In the genomic region with DNA sequence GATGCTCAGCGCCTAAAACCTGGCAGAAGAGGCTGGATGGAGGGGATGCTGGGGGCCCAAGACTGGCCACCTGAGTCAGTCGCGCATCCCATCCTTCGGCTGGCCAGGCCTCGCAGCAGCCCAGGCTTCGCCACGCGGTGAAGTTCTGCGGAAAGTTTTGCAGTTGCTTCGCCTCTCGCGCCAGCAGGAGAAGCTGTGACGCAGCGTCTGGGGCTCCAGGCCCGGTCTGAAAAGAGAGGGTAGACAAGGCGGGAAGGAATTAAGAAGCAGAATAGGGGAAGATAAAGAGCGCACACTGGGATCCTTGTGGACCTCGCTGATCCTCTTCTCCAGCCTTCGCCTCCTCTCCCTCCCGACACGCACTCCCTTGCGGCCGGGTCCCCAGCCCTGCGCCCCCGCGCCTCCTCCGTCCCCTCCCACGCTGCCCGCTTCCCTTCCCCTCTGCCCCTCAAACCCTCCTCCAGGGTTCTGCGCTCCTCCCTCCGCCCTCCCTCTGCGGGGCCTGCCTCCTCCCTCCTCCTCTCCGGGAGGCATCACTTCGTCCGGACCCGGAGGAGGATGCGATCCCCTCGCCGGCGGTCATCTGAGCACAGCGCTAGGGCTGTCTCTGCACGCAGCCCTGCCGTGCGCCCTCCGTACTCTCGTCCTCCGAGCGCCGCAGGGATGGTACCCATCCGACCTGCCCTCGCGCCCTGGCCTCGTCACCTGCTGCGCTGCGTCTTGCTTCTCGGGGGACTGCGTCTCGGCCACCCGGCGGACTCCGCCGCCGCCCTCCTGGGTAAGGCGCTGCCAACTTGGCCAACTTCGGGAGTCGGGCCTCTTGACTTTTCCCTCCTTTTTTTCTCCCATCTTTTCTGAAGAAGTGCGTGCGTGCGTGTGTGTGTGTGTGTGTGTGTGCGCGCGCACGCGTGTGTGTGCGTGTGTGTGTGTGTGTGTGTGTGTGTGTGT, we compare ENCODE assay signal across 9 mouse cellular contexts. TPM values are rescaled to one million over a fixed set of nuclear protein-coding genes. Genes with fewer than 3 reads are reported as not detected.
A peak's percentile ranks its signal among the peaks of the same experiment; 100 is the strongest.
DNase-seq lines count a peak whose midpoint lies in the region; ATAC-seq and TF ChIP-seq lines count a peak whose summit lies in the region.
"Had no signal": no experiment of that assay in that cellular context is flagged by ENCODE, and none has a peak within 500 bp of the region (broad histone marks: within the 10 kb centered on the region; RNA-seq: fewer than 3 reads in every experiment).

A gene (plus strand): TSS at position 520 of the 948 bp plus-strand sequence.

- WGBS in forebrain, postnatal 0 days, result under 1% methylated on average over 73 of the region's 75 CpGs
- WGBS in limb, embryonic 14.5 days, result 2% methylated on average over 60 of the region's 75 CpGs
- under 1% methylated on average over 74 of the region's 75 CpGs for WGBS in midbrain, embryonic 14.5 days

- ATAC-seq in frontal cortex, adult (ENCODE audit: low TSS enrichment), result peak; percentile 42; the same call in 1 of the 2 replicates
- ATAC-seq in forebrain, postnatal 0 days, result peak; percentile 77
- peak; percentile 71 for ATAC-seq in limb, embryonic 14.5 days (ENCODE audit: low FRiP score, low read depth)
- ATAC-seq in midbrain, embryonic 14.5 days (ENCODE audit: low FRiP score, low TSS enrichment), result peak; percentile 69

- peak within 1 kb of the TSS; percentile 99 for H3K4me2 ChIP-seq in forebrain, postnatal 0 days (ENCODE audit: low read depth)
- peak within 1 kb of the TSS; percentile 60 for H3K4me2 ChIP-seq in limb, embryonic 14.5 days (replicated peaks; ENCODE audit: low read depth, low read length, severe bottlenecking)
- H3K4me2 ChIP-seq in midbrain, embryonic 14.5 days (ENCODE audit: low read length), result peak within 1 kb of the TSS; percentile 99

- H3K9ac ChIP-seq in forebrain, postnatal 0 days, result peak within 1 kb of the TSS; percentile 43
- peak within 1 kb of the TSS; percentile 93 for H3K9ac ChIP-seq in limb, embryonic 14.5 days (ENCODE audit: low read depth, low read length, severe bottlenecking)
- peak within 1 kb of the TSS; percentile 59 for H3K9ac ChIP-seq in midbrain, embryonic 14.5 days (replicated peaks; ENCODE audit: low read length)

- H3K9me3 ChIP-seq in forebrain, postnatal 0 days (ENCODE audit: low read length), result no peaks in the 10 kb centered on the region
- H3K9me3 ChIP-seq in limb, embryonic 14.5 days (ENCODE audit: control insufficient read depth, low read length), result no peaks in the 10 kb centered on the region
- H3K9me3 ChIP-seq in midbrain, embryonic 14.5 days (ENCODE audit: control insufficient read depth, low read length), result no peaks in the 10 kb centered on the region
- H3K9me3 ChIP-seq: G1E had no signal

- 0 out of 2 replicates have a peak within 1 kb of the TSS, but pooled peaks have one; percentile 4 for H3K27ac ChIP-seq in forebrain, postnatal 0 days (ENCODE audit: low read depth, low read length)
- peak within 1 kb of the TSS; percentile 91 for H3K27ac ChIP-seq in limb, embryonic 14.5 days (replicated peaks; ENCODE audit: low read depth, low read length)
- H3K27ac ChIP-seq in midbrain, embryonic 14.5 days (replicated peaks; ENCODE audit: low read depth, low read length), result 0 out of 2 replicates have a peak within 1 kb of the TSS, but pooled peaks have one; percentile 26

- peaks cover 7% of the 10 kb centered on the region; the same call in 1 of the 2 replicates for H3K36me3 ChIP-seq in forebrain, postnatal 0 days (ENCODE audit: insufficient read depth)
- 0 out of 2 replicates have a peak, but pooled peaks cover 3% of the 10 kb centered on the region for H3K36me3 ChIP-seq in limb, embryonic 14.5 days (ENCODE audit: control insufficient read depth, insufficient read depth, low read length)
- 0 out of 2 replicates have a peak, but pooled peaks cover 4% of the 10 kb centered on the region for H3K36me3 ChIP-seq in midbrain, embryonic 14.5 days (ENCODE audit: control insufficient read depth, insufficient read depth, low read length)

- DNase-seq in frontal cortex, postnatal 25 days (ENCODE audit: low spot score in 2 of 2), result no peak
- DNase-seq in adrenal gland, postnatal 25 days, result peak; percentile 44
- DNase-seq in forebrain, postnatal 0 days, result peak; percentile 70
- DNase-seq in heart, postnatal 4 days, result peak; percentile 78
- peak; percentile 76 for DNase-seq in limb, embryonic 14.5 days (ENCODE audit: low spot score)
- DNase-seq in midbrain, embryonic 14.5 days, result peak; percentile 73
- peak; percentile 44 to 57 for DNase-seq in urinary bladder, postnatal 36 days (ENCODE audit: low spot score in 2 of 2)

- no peaks in the 10 kb centered on the region for H3K27me3 ChIP-seq in forebrain, postnatal 0 days (ENCODE audit: insufficient read depth, low read length)
- H3K27me3 ChIP-seq in limb, embryonic 14.5 days (ENCODE audit: control insufficient read depth, insufficient read depth, low read length), result no peaks in the 10 kb centered on the region
- peaks cover 5% of the 10 kb centered on the region; the same call in 1 of the 2 replicates for H3K27me3 ChIP-seq in midbrain, embryonic 14.5 days (ENCODE audit: control insufficient read depth, insufficient read depth, low read length)

- TF ChIP-seq CTCF in forebrain, postnatal 0 days (IDR thresholded peaks at IDR 0.05; ENCODE audit: low read depth), result peak; percentile 24; the same call in 1 of the 2 replicates

- no peaks in the 10 kb centered on the region for H3K4me1 ChIP-seq in forebrain, postnatal 0 days (ENCODE audit: insufficient read depth)
- peaks cover 39% of the 10 kb centered on the region for H3K4me1 ChIP-seq in limb, embryonic 14.5 days (ENCODE audit: control insufficient read depth, insufficient read depth, low read length)
- H3K4me1 ChIP-seq in midbrain, embryonic 14.5 days (ENCODE audit: control insufficient read depth, insufficient read depth, low read length), result peaks cover 20% of the 10 kb centered on the region

- peak within 1 kb of the TSS; percentile 49 for H3K4me3 ChIP-seq in forebrain, postnatal 0 days (ENCODE audit: low read depth, low read length)
- H3K4me3 ChIP-seq in limb, embryonic 14.5 days (replicated peaks; ENCODE audit: low read length), result peak within 1 kb of the TSS; percentile 80
- peak within 1 kb of the TSS; percentile 48 for H3K4me3 ChIP-seq in midbrain, embryonic 14.5 days (replicated peaks; ENCODE audit: low read depth, low read length)

- TF ChIP-seq POLR2A in limb, embryonic 14.5 days (IDR thresholded peaks at IDR 0.05; ENCODE audit: borderline replicate concordance, extremely low read depth, insufficient read depth, insufficient read length), result peak; percentile 63; the same call in 1 of the 2 replicates

RNA-seq across cellular contexts. Expression of the gene that starts here (rescaled TPM):
- total RNA-seq in adrenal gland, postnatal 25 days (2021), result 21.3 and 21.7 TPM in 2 replicates
- total RNA-seq in forebrain, postnatal 0 days (2014; rRNA removed), result 8.2 and 13.2 TPM in 2 replicates
- 2.3 and 2.4 TPM in 2 replicates for polyA plus RNA-seq in forebrain, postnatal 0 days (2015; fragmentation: Nextera tagmentation; extraction: Ambion mirVana)
- total RNA-seq in heart, postnatal 4 days (2021), result 10 to 100 TPM; 31.5 to 32.8 TPM
- polyA plus RNA-seq in limb, embryonic 14.5 days (2012; rRNA removed), result 98.5 and 125 TPM in 2 replicates
- 26.4 and 27.5 TPM in 2 replicates for polyA plus RNA-seq in limb, embryonic 14.5 days (2014; fragmentation: Nextera tagmentation; extraction: Ambion mirVana)
- 1.9 and 3.8 TPM in 2 replicates for polyA plus RNA-seq in midbrain, embryonic 14.5 days (2014; fragmentation: Nextera tagmentation; extraction: Ambion mirVana)
- polyA plus RNA-seq: G1E had no signal

Comparison
In these comparisons a context has a peak if more than half of its experiments do, and no peak if none do; other contexts are left out.
1. DNase-seq: peak in adrenal gland, postnatal 25 days (single experiment), forebrain, postnatal 0 days (single experiment), heart, postnatal 4 days (single experiment), limb, embryonic 14.5 days (single experiment), midbrain, embryonic 14.5 days (single experiment) and urinary bladder, postnatal 36 days (2 of 2); none in frontal cortex, postnatal 25 days (0 of 2).
2. H3K27ac ChIP-seq: peak in every context shown above with its lines; median percentile 91 in limb, embryonic 14.5 days; 26 in midbrain, embryonic 14.5 days; 4 in forebrain, postnatal 0 days.
3. H3K9ac ChIP-seq: peak in every context shown above with its lines; median percentile 93 in limb, embryonic 14.5 days; 59 in midbrain, embryonic 14.5 days; 43 in forebrain, postnatal 0 days.
4. Peak in every context shown above with its lines, with median percentiles within 50 percentile points of each other: ATAC-seq, H3K4me2 ChIP-seq and H3K4me3 ChIP-seq.